Mouse (Mus musculus): Measurements from ENCODE around the gene Gse1. TPM values are rescaled to one million over a fixed set of nuclear protein-coding genes. Genes with fewer than 3 reads are reported as not detected.
A peak's percentile ranks its signal among the peaks of the same experiment; 100 is the strongest.

Gene Gse1
- total and polyA plus RNA-seq, 3 experiments = 23.6 to 128 (median 66.9) TPM

- Histone ChIP-seq H3K79me2 (ENCODE audit: control insufficient read depth, insufficient read depth, low read length, poor library complexity) (peaks cover 97% of the 10 kb centered on the region), H3K9me3 (replicated peaks; ENCODE audit: insufficient read depth, low read length) (no peaks in the 10 kb centered on the region), H3K27me3 (ENCODE audit: control insufficient read depth in 1 of 2, insufficient read depth in 2 of 2, low read length in 2 of 2) (no peaks in the 10 kb centered on the region), H3K27ac (ENCODE audit: control insufficient read depth, low read depth, low read length) (peak overlapping the region; percentile 51), H3K9ac (ENCODE audit: control insufficient read depth, low read depth, low read length, poor library complexity, severe bottlenecking) (peak overlapping the region; percentile 89), H3K36me3 (ENCODE audit: control insufficient read depth in 1 of 2, insufficient read depth in 2 of 2, low read length in 2 of 2) (peaks cover 0 to 33% of the 10 kb centered on the region in 2 experiments; a peak in 3 of 4 replicates), H3K4me3 (ENCODE audit: control insufficient read depth in 1 of 2, insufficient read depth in 1 of 2, low read depth in 2 of 2, low read length in 2 of 2) (peak overlapping the region; percentile 85 to 93), H3K4me1 (ENCODE audit: control insufficient read depth in 1 of 2, insufficient read depth in 2 of 2, low read length in 2 of 2) (peaks cover 12 to 45% of the 10 kb centered on the region in 2 experiments; a peak in 3 of 4 replicates)
- DNase-seq (ENCODE audit: low read depth, low spot score) = peak; percentile 37
- TF ChIP-seq POLR2AphosphoS5 (IDR thresholded peaks at IDR 0.05; ENCODE audit: borderline replicate concordance, low read depth, low read length) (peak; percentile 76; the same call in 1 of the 2 replicates), E2F4 (IDR thresholded peaks at IDR 0.05; ENCODE audit: borderline replicate concordance, low read depth, low read length) (no peak), EP300 (IDR thresholded peaks at IDR 0.05; ENCODE audit: low read depth in 1 of 2, low read length in 2 of 2) (no peak; a peak in 1 of 4 replicates)
Observed at GRCm38 (mm10) chr8:120492881-120493220, 264.6 kb downstream of the Gse1 start.

- no peaks in the 10 kb centered on the region for H3K27me3 ChIP-seq (ENCODE audit: control insufficient read depth in 1 of 2, insufficient read depth in 2 of 2, low read length in 2 of 2)
- H3K9me3 ChIP-seq (replicated peaks; ENCODE audit: insufficient read depth, low read length) = no peaks in the 10 kb centered on the region
- H3K79me2 ChIP-seq (ENCODE audit: control insufficient read depth, insufficient read depth, low read length, poor library complexity) = peaks cover 100% of the 10 kb centered on the region
- 0 out of 2 replicates have a peak, but pooled peaks have one; percentile 14 for TF ChIP-seq ZNF384 (IDR thresholded peaks at IDR 0.05; ENCODE audit: low read depth, low read length)
- TF ChIP-seq EP300 (IDR thresholded peaks at IDR 0.05; ENCODE audit: low read depth in 1 of 2, low read length in 2 of 2) = 0 out of 4 replicates have a peak, but pooled peaks of 1 of the 2 experiments have one; percentile 6
- peak; percentile 42 for TF ChIP-seq SIN3A (IDR thresholded peaks at IDR 0.05; ENCODE audit: low read length)
- TF ChIP-seq TCF12 (IDR thresholded peaks at IDR 0.05; ENCODE audit: low read depth, low read length) = no peak
- TF ChIP-seq CHD2 (IDR thresholded peaks at IDR 0.05; ENCODE audit: low read length) = no peak
- TF ChIP-seq MAZ (IDR thresholded peaks at IDR 0.05; ENCODE audit: low read depth, low read length) = 0 out of 2 replicates have a peak, but pooled peaks have one; percentile 11
- no peak for TF ChIP-seq USF2 (IDR thresholded peaks at IDR 0.05; ENCODE audit: borderline replicate concordance in 1 of 2, insufficient read depth in 1 of 2, low read depth in 1 of 2, low read length in 2 of 2)
- TF ChIP-seq USF1 (IDR thresholded peaks at IDR 0.05; ENCODE audit: low read depth, low read length) = 0 out of 2 replicates have a peak, but pooled peaks have one; percentile 9
- H3K36me3 ChIP-seq (ENCODE audit: control insufficient read depth in 1 of 2, insufficient read depth in 2 of 2, low read length in 2 of 2) = peaks cover 0 to 42% of the 10 kb centered on the region in 2 experiments; a peak in 3 of 4 replicates
- peak overlapping the region; percentile 85 to 93 for H3K4me3 ChIP-seq (ENCODE audit: control insufficient read depth in 1 of 2, insufficient read depth in 1 of 2, low read depth in 2 of 2, low read length in 2 of 2)
- H3K27ac ChIP-seq (ENCODE audit: control insufficient read depth, low read depth, low read length) = peak overlapping the region; percentile 51
- peak; percentile 54 for DNase-seq (ENCODE audit: low read depth, low spot score)
- peaks cover 15 to 55% of the 10 kb centered on the region in 2 experiments; a peak in 3 of 4 replicates for H3K4me1 ChIP-seq (ENCODE audit: control insufficient read depth in 1 of 2, insufficient read depth in 2 of 2, low read length in 2 of 2)
- H3K9ac ChIP-seq (ENCODE audit: control insufficient read depth, low read depth, low read length, poor library complexity, severe bottlenecking) = peak overlapping the region; percentile 89
Observed at GRCm38 (mm10) chr8:120493508-120494464, 265.5 kb downstream of the Gse1 start.

DNA sequence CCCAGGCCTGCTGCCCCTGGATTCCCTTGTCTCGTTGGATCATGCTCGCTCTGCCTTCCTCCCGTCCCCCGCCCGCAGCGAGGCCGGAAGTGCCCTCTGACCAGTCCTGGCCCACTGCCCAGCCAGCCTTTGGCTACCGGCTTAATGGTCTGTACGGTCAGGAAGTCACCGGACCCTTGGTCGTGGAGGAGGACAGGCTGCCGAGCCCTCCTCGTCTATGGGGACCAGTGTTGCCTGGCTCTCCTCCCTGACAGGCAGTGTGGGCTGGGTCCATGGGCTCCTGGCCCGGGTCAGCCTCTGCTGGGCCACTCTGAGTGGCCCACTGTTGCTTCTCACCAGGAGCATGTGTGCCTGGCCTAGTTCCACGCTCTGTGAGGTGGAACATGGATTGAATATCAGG, 266.6 kb downstream of the Gse1 start:
- no peaks in the 10 kb centered on the region for H3K27me3 ChIP-seq (ENCODE audit: control insufficient read depth in 1 of 2, insufficient read depth in 2 of 2, low read length in 2 of 2)
- TF ChIP-seq E2F4 (IDR thresholded peaks at IDR 0.05; ENCODE audit: borderline replicate concordance, low read depth, low read length) (no peak), MAX (IDR thresholded peaks at IDR 0.05; ENCODE audit: low read length) (no peak), EP300 (IDR thresholded peaks at IDR 0.05; ENCODE audit: low read depth in 1 of 2, low read length in 2 of 2) (0 out of 4 replicates have a peak, but pooled peaks have one; percentile 6 to 30), HCFC1 (IDR thresholded peaks at IDR 0.05; ENCODE audit: low read depth, low read length) (no peak), ZMIZ1 (IDR thresholded peaks at IDR 0.05; ENCODE audit: low read depth, low read length) (no peak)
- peak overlapping the region; percentile 89 for H3K9ac ChIP-seq (ENCODE audit: control insufficient read depth, low read depth, low read length, poor library complexity, severe bottlenecking)
- H3K36me3 ChIP-seq (ENCODE audit: control insufficient read depth in 1 of 2, insufficient read depth in 2 of 2, low read length in 2 of 2) = peaks cover 0 to 52% of the 10 kb centered on the region in 2 experiments; a peak in 3 of 4 replicates
- H3K4me3 ChIP-seq (ENCODE audit: control insufficient read depth in 1 of 2, insufficient read depth in 1 of 2, low read depth in 2 of 2, low read length in 2 of 2) = peak overlapping the region; percentile 85 to 93
- peak; percentile 48 for DNase-seq (ENCODE audit: low read depth, low spot score)
- H3K27ac ChIP-seq (ENCODE audit: control insufficient read depth, low read depth, low read length) = peak overlapping the region; percentile 51
- H3K4me1 ChIP-seq (ENCODE audit: control insufficient read depth in 1 of 2, insufficient read depth in 2 of 2, low read length in 2 of 2) = peaks cover 15 to 61% of the 10 kb centered on the region in 2 experiments; a peak in 3 of 4 replicates
- H3K9me3 ChIP-seq (replicated peaks; ENCODE audit: insufficient read depth, low read length) = no peaks in the 10 kb centered on the region
- peaks cover 100% of the 10 kb centered on the region for H3K79me2 ChIP-seq (ENCODE audit: control insufficient read depth, insufficient read depth, low read length, poor library complexity)

Measured in MEL (cell line).